Mouse (Mus musculus) C3H10T1/2 (cell line): ENCODE measurements around the gene Eef1a2. TPM values are rescaled to one million over a fixed set of nuclear protein-coding genes. Genes with fewer than 3 reads are reported as not detected.

Source experiments
- polyA plus RNA-seq, 2 experiments: library from polyadenylated mRNA; unstranded; fragments of >200 nt; fragmentation: generic; extraction: Trizol; gene quantifications; one replicate each; pipeline ENCODE4 v1.2.1; 2012; ENCODE audit warnings: missing spikeins in 2 of 2

Gene Eef1a2
- not detected for polyA plus RNA-seq

DNA sequence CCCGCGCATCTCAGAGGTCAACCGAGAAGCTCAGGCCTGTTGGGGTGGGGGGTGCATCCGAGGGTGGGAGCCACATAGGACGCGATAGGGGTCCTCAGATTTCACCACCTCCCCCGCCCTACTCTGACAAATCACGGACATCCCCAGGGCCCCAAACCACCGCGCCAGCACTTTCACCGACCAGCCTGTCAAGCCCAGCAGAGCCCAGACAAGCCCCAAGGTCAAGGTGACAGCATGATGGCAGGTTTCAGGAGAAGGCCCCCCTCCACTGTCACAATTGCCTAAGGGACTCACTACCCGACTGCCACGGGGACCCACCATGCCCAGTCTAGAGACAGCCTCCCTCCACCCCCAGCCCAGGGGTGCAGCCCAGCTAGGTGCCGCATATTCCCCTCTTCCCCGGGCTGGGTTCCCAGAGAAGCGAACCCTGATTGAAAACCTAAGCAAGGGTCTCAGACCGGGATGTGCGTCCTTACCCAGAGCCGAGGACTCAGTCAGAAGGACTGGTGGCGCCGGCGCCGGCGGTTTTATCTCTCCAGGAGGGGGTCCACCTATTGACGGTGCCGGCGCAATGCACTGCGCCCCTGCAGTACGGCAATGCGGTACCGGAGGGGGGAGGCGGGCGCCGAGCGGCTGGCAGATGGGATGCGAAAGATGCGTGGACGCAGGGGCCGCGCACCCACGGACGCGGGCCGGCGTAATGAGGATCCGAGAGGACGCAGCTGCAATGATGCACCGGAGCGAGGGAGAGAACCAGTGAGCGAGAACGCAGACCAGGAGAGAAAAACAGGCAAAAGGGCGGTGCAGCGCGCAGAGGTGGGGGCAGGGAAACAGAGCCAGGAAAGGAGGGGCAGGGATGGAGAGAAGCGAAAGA, at the start of gene Eef1a2:
Eef1a2 (minus strand) TSS at position 767 of the 874 bp plus-strand sequence.

DNA sequence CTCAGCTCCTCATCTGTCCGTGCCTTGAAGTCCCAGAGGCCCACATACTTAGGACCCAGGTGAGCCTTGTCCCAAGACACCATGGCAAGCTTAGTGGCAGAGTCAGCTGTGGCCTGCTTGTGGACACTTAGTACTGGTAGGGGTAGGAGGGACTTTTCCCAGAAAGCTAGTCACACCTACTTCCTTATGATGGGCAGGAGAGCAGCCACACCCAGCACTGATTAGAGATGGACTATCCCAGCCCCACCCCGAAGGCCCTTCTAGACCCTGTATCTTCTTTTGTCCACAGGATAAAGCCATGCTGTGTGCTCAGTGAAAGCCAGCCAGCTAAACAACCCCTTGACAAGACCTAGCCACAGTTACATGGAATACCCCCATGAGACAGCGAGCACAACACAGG, 45.6 kb upstream of the Eef1a2 start, which contains the start of gene Ptk6:
Ptk6 (minus strand) TSS at position 368 of the 400 bp plus-strand sequence.

DNA sequence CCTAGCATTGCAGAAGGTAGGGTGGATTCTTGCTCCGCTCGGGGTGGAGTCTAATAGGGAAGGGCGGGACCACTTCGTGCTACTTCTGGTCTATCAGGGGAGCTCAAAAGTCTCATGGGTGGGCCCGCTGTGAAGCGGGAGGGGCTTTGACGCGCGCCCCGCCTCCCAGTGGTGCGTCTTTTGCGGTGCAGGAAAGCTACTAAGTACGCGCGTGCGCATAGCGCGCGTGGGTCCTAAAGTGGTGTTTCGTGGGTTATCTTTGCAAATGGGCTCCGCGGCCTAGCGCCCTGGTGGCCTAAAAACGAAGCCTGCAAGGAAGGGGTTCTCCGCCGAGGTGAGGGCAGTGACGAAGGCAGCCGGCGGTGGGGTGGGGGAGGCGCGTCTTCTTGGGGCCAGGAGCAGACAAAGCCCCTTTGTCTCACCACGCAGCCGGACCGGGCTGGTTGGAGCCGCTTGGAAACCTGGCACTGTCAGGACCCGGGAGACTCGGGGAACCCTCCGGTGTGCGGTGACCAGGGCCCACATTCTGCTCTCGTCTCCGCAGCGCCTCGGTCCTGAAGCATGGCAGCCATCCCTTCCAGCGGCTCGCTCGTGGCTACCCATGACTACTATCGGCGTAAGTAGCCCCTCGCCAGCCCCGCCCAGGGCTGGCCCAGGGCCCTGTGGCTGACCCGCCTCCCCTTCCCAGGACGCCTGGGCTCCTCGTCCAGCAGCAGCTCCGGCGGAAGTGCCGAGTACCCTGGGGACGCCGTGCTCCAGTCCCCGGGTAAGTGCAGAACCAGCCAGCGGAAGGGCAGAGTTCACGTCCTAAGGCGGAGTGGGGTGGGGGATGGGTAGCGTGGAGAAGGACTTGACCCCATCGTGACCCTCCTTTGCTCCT, 30.5 kb upstream of the Eef1a2 start, which contains the start of gene Ppdpf:
Ppdpf (plus strand) TSS at position 127 of the 880 bp plus-strand sequence.

DNA sequence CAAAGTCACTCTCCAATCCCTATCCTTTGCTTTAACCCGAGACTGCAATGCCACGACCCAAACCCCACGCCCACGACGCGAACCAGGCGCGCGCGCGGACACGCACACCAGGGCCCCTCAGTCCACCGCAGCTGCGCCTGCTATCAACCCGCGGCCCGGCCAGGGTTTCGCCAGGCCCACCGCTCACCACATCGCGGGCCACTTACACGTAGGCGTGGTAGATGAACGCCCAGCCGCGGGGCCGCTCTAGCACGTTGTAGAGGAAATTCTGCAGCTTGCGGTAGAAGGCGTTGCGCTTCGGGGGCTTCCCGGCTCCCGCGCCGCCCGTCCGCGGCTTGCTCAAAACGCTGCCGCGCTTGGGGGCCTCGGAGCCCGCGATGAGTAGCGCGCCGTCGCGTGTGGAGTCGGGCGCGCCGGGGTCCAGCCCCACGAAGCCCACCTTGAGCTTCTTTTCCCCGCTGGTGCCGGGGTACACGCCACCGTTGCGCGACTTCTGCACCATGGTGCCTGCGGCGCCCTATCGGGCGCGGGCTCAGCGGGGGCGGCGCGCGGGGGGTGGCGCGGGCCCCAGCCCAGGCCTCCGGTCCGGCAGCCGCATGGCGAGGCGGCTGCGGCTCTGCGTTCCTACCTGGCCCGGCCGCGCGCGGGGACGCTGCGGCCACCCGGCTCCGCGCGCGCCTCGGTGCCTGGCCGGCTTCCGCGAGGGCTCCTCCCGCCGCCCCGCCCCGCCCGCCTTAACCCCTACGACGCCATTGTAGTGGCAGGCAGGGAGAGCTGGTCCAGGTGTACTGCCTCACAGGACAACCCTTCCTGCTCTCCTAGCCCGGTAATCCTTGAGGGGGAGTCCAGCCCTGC, 22.0 kb downstream of the Eef1a2 start, which contains the start of gene Kcnq2:
Kcnq2 (minus strand) TSS at position 710 of the 855 bp plus-strand sequence.

Other genes starting within 250 kb of the Eef1a2 start
- 10 to 100 TPM in 1 of 2 experiments, 1 to 10 TPM in 1; 8.9 to 21.8 TPM for gene Ythdf1, start 236.1 kb downstream of the Eef1a2 start, polyA plus RNA-seq
- gene Birc7, start 228.0 kb downstream of the Eef1a2 start, polyA plus RNA-seq = not detected
- gene Nkain4, start 202.3 kb downstream of the Eef1a2 start, polyA plus RNA-seq = not detected
- 10 to 100 TPM; 25.6 to 47.4 TPM for gene Arfgap1, start 189.8 kb downstream of the Eef1a2 start, polyA plus RNA-seq
- under 1 TPM; 0.08 to 0.86 TPM for gene Col20a1, start 170.5 kb downstream of the Eef1a2 start, polyA plus RNA-seq
- not detected for gene Chrna4, start 113.5 kb downstream of the Eef1a2 start, polyA plus RNA-seq
- not detected for gene Kcnq2, start 21.7 kb downstream of the Eef1a2 start, polyA plus RNA-seq
- gene Ppdpf, start 30.2 kb upstream of the Eef1a2 start, polyA plus RNA-seq = 10 to 100 TPM; 54.2 to 64.2 TPM
- not detected for gene Ptk6, start 45.8 kb upstream of the Eef1a2 start, polyA plus RNA-seq
- gene Srms, start 56.2 kb upstream of the Eef1a2 start, polyA plus RNA-seq = under 1 TPM in 1 of 2 experiments, not detected in 1; 0.04 TPM
- not detected for gene Fndc11, start 63.0 kb upstream of the Eef1a2 start, polyA plus RNA-seq
- 1 to 10 TPM in 1 of 2 experiments, under 1 TPM in 1; 0.28 to 2.3 TPM for gene Helz2, start 85.0 kb upstream of the Eef1a2 start, polyA plus RNA-seq
- 1 to 10 TPM; 3.1 to 9.1 TPM for gene Gmeb2, start 131.0 kb upstream of the Eef1a2 start, polyA plus RNA-seq
- under 1 TPM in 1 of 2 experiments, not detected in 1; 0.14 TPM for gene Stmn3, start 157.5 kb upstream of the Eef1a2 start, polyA plus RNA-seq
- 10 to 100 TPM; 29.8 to 40.9 TPM for gene Rtel1, start 162.7 kb upstream of the Eef1a2 start, polyA plus RNA-seq
- gene Zgpat, start 207.9 kb upstream of the Eef1a2 start, polyA plus RNA-seq = 10 to 100 TPM in 1 of 2 experiments, 1 to 10 TPM in 1; 8.6 to 19.6 TPM
- 10 to 100 TPM; 34.3 to 40.3 TPM for gene Arfrp1, start 208.4 kb upstream of the Eef1a2 start, polyA plus RNA-seq
- gene Lime1, start 223.1 kb upstream of the Eef1a2 start, polyA plus RNA-seq = 10 to 100 TPM in 1 of 2 experiments, 1 to 10 TPM in 1; 2.1 to 19.5 TPM